Mouse (Mus musculus) midbrain, postnatal 0 days (tissue): ENCODE results near the gene Utp20. TPM values are rescaled to one million over a fixed set of nuclear protein-coding genes. Genes with fewer than 3 reads are reported as not detected.

Experiments used
- ATAC-seq: fragments of 200-750 bp; cut with Nextera tagmentation; 2 replicates; pipeline ENCODE4 v1.8.0; 2017; ENCODE audit warnings: moderate number of reproducible peaks, mild to moderate bottlenecking, moderate TSS enrichment, moderate library complexity; ENCODE audit not compliant: low FRiP score
- DNase-seq: peaks from one replicate; pipeline ENCODE4 v3.0.0-alpha.2; 2015; ENCODE audit warnings: low spot score
- H3K27ac ChIP-seq: fragments of 300-500 bp; sonication (generic); 2 replicates; pipeline ENCODE4 v1.5.1; 2014; ENCODE audit warnings: low read depth, mild to moderate bottlenecking, low read length, mixed read lengths
- H3K27me3 ChIP-seq: fragments of 300-500 bp; sonication (generic); 2 replicates; pipeline ENCODE4 v1.6.1; 2014; ENCODE audit warnings: low read length, control low read depth, mixed read lengths; ENCODE audit not compliant: insufficient read depth
- H3K36me3 ChIP-seq: fragments of 300-500 bp; sonication (generic); 2 replicates; pipeline ENCODE4 v1.6.1; 2014; ENCODE audit warnings: low read length, control low read depth, mixed read lengths; ENCODE audit not compliant: insufficient read depth
- H3K4me1 ChIP-seq: fragments of 300-500 bp; sonication (generic); 2 replicates; pipeline ENCODE4 v1.6.1; 2014; ENCODE audit warnings: mild to moderate bottlenecking, control low read depth, antibody characterized with exemption, low read length, mixed read lengths; ENCODE audit not compliant: insufficient read depth
- H3K4me2 ChIP-seq: fragments of 300-500 bp; sonication (generic); 2 replicates; pipeline ENCODE4 v1.6.1; 2014; ENCODE audit warnings: low read depth, mild to moderate bottlenecking, low read length, mixed read lengths; ENCODE audit not compliant: poor library complexity, severe bottlenecking
- H3K4me3 ChIP-seq: fragments of 300-500 bp; sonication (generic); 2 replicates; pipeline ENCODE4 v1.5.1; 2014; ENCODE audit warnings: low read depth, mild to moderate bottlenecking, low read length, moderate library complexity
- H3K9ac ChIP-seq: fragments of 300-500 bp; sonication (generic); replicated peaks from 2 replicates; pipeline ENCODE4 v1.6.1; 2014; ENCODE audit warnings: mild to moderate bottlenecking, low read length, moderate library complexity, mixed read lengths; ENCODE audit not compliant: poor library complexity, severe bottlenecking
- H3K9me3 ChIP-seq: fragments of 300-500 bp; sonication (generic); 2 replicates; pipeline ENCODE4 v1.6.1; 2016; ENCODE audit warnings: low read length, control low read depth
- CTCF ChIP-seq: IDR thresholded peaks from 2 replicates; pipeline ENCODE4 v1.5.1; 2016; ENCODE audit warnings: antibody characterized with exemption, mild to moderate bottlenecking
- WGBS: fragments of 180-500 bp; shearing (Covaris S2); extraction: QIAGEN DNeasy Blood & Tissue Kit; methylation state at CpG from one replicate; pipeline ENCODE4 v1.1.7; 2014; 5-methylcytosine and 5-hydroxymethylcytosine counted together
- polyA plus RNA-seq: library from polyadenylated mRNA; unstranded; fragments of >200 nt; fragmentation: Nextera tagmentation; extraction: Ambion mirVana; gene quantifications from 2 replicates; pipeline ENCODE4 v1.2.1, GENCODE M21; 2015
- total RNA-seq: library from RNA; depleted of rRNA; stranded (reverse); fragments of >200 nt; gene quantifications from 2 replicates; pipeline ENCODE4 v1.2.3, GENCODE M21; 2014

The Utp20 gene
- total and polyA plus RNA-seq, 2 experiments from 2014 or later, result 5.1 to 8.8 TPM

- Histone ChIP-seq H3K9ac (no peak overlapping the region), H3K36me3 (no peaks in the 10 kb centered on the region), H3K4me1 (no peaks in the 10 kb centered on the region), H3K27me3 (no peaks in the 10 kb centered on the region), H3K4me2 (no peak overlapping the region), H3K27ac (no peak overlapping the region), H3K4me3 (no peak overlapping the region), H3K9me3 (no peaks in the 10 kb centered on the region)
- DNase-seq (no peak), ATAC-seq (no peak)
- WGBS, result 82% methylated on average over 1 of the region's 1 CpGs
- TF ChIP-seq CTCF, result no peak
Observed at GRCm38 (mm10) chr10:88719618-88720017, 107.0 kb downstream of the Utp20 start.

- ATAC-seq (no peak), DNase-seq (no peak)
- Histone ChIP-seq H3K4me1 (no peaks in the 10 kb centered on the region), H3K4me2 (no peak overlapping the region), H3K27ac (no peak overlapping the region), H3K4me3 (no peak overlapping the region), H3K9me3 (no peaks in the 10 kb centered on the region), H3K9ac (no peak overlapping the region), H3K27me3 (no peaks in the 10 kb centered on the region), H3K36me3 (no peaks in the 10 kb centered on the region)
- WGBS, result 48% methylated on average over 2 of the region's 2 CpGs
- no peak for TF ChIP-seq CTCF
Observed at GRCm38 (mm10) chr10:88717756-88718025, 108.9 kb downstream of the Utp20 start.

- ATAC-seq, result no peak
- no peaks in the 10 kb centered on the region for H3K27me3 ChIP-seq
- peak; percentile 26; the same call in 1 of the 2 replicates for TF ChIP-seq CTCF
- H3K4me2 ChIP-seq, result no peak overlapping the region
- H3K4me1 ChIP-seq, result no peaks in the 10 kb centered on the region
- no peaks in the 10 kb centered on the region for H3K36me3 ChIP-seq
- H3K4me3 ChIP-seq, result no peak overlapping the region
- 64% methylated on average over 13 of the region's 13 CpGs for WGBS
- H3K27ac ChIP-seq, result no peak overlapping the region
- DNase-seq, result no peak
- H3K9me3 ChIP-seq, result no peaks in the 10 kb centered on the region
- no peak overlapping the region for H3K9ac ChIP-seq
Observed at GRCm38 (mm10) chr10:88716986-88717755, 109.4 kb downstream of the Utp20 start.

- H3K27me3 ChIP-seq, result no peaks in the 10 kb centered on the region
- no peak overlapping the region for H3K27ac ChIP-seq
- DNase-seq (no peak), ATAC-seq (no peak)
- no peak overlapping the region for H3K4me3 ChIP-seq
- H3K4me1 ChIP-seq, result no peaks in the 10 kb centered on the region
- TF ChIP-seq CTCF, result no peak
- 73% methylated on average over 6 of the region's 6 CpGs for WGBS
- no peaks in the 10 kb centered on the region for H3K9me3 ChIP-seq
- H3K9ac ChIP-seq, result no peak overlapping the region
- no peaks in the 10 kb centered on the region for H3K36me3 ChIP-seq
- H3K4me2 ChIP-seq, result no peak overlapping the region
Observed at GRCm38 (mm10) chr10:88715621-88716020, 111.0 kb downstream of the Utp20 start.

GRCm38 (mm10) chr10:88714744-88715143 lies 111.9 kb downstream of the Utp20 start:
- DNase-seq, result no peak

GRCm38 (mm10) chr10:88712359-88712758 lies 114.2 kb downstream of the Utp20 start:
- no peak for ATAC-seq

More at GRCm38 (mm10) chr10:88714744-88715143, 111.9 kb downstream of the Utp20 start:
- H3K27ac ChIP-seq, result no peak overlapping the region
- H3K9ac ChIP-seq, result no peak overlapping the region
- no peaks in the 10 kb centered on the region for H3K36me3 ChIP-seq
- no peak for ATAC-seq
- H3K9me3 ChIP-seq, result no peaks in the 10 kb centered on the region
- H3K4me2 ChIP-seq, result no peak overlapping the region
- WGBS, result 86% methylated on average over 4 of the region's 4 CpGs
- no peak overlapping the region for H3K4me3 ChIP-seq
- TF ChIP-seq CTCF, result no peak
- H3K27me3 ChIP-seq, result no peaks in the 10 kb centered on the region
- no peaks in the 10 kb centered on the region for H3K4me1 ChIP-seq

More at GRCm38 (mm10) chr10:88712359-88712758, 114.2 kb downstream of the Utp20 start:
- Histone ChIP-seq H3K4me1 (no peaks in the 10 kb centered on the region), H3K4me3 (no peak overlapping the region), H3K36me3 (no peaks in the 10 kb centered on the region), H3K27ac (no peak overlapping the region), H3K9ac (no peak overlapping the region), H3K9me3 (no peaks in the 10 kb centered on the region), H3K4me2 (no peak overlapping the region), H3K27me3 (no peaks in the 10 kb centered on the region)
- DNase-seq, result no peak
- TF ChIP-seq CTCF, result no peak
- WGBS, result 80% methylated on average over 6 of the region's 6 CpGs
